Mouse (Mus musculus) heart, embryonic 13.5 days (tissue): ENCODE measurements around the gene Robo4. TPM values are rescaled to one million over a fixed set of nuclear protein-coding genes. Genes with fewer than 3 reads are reported as not detected.

Experiments used
- ATAC-seq: fragments of 200-750 bp; cut with Nextera tagmentation; 2 replicates; pipeline ENCODE4 v1.8.0; 2017; ENCODE audit warnings: moderate TSS enrichment; ENCODE audit not compliant: insufficient number of reproducible peaks, low FRiP score, low TSS enrichment; ENCODE audit errors: extremely low read depth
- H3K27ac ChIP-seq: fragments of 300-500 bp; sonication (generic); replicated peaks from 2 replicates; pipeline ENCODE4 v1.5.1; 2015; ENCODE audit warnings: moderate library complexity, mild to moderate bottlenecking, inconsistent platforms
- H3K27me3 ChIP-seq: fragments of 300-500 bp; sonication (generic); replicated peaks from 2 replicates; pipeline ENCODE4 v1.6.1; 2015; ENCODE audit warnings: mild to moderate bottlenecking, inconsistent platforms
- H3K36me3 ChIP-seq: fragments of 300-500 bp; sonication (generic); 2 replicates; pipeline ENCODE4 v1.6.1; 2015; ENCODE audit warnings: mild to moderate bottlenecking, inconsistent platforms
- H3K4me1 ChIP-seq: fragments of 300-500 bp; sonication (generic); 2 replicates; pipeline ENCODE4 v1.6.1; 2015; ENCODE audit warnings: inconsistent platforms
- H3K4me2 ChIP-seq: fragments of 300-500 bp; sonication (generic); 2 replicates; pipeline ENCODE4 v1.6.1; 2015; ENCODE audit warnings: inconsistent platforms, mild to moderate bottlenecking, moderate library complexity
- H3K4me3 ChIP-seq: fragments of 300-500 bp; sonication (generic); 2 replicates; pipeline ENCODE4 v1.5.1; 2015; ENCODE audit warnings: moderate library complexity, mild to moderate bottlenecking, inconsistent platforms
- H3K9ac ChIP-seq: fragments of 300-500 bp; sonication (generic); 2 replicates; pipeline ENCODE4 v1.6.1; 2015; ENCODE audit warnings: inconsistent platforms, mild to moderate bottlenecking, moderate library complexity
- H3K9me3 ChIP-seq: fragments of 300-500 bp; sonication (generic); 2 replicates; pipeline ENCODE4 v1.6.1; 2016; ENCODE audit warnings: inconsistent platforms
- WGBS: fragments of 180-500 bp; shearing (Covaris S2); methylation state at CpG from one replicate; pipeline ENCODE4 v1.1.7; 2015; ENCODE audit warnings: mixed read lengths; 5-methylcytosine and 5-hydroxymethylcytosine counted together
- polyA plus RNA-seq: library from polyadenylated mRNA; unstranded; fragments of >200 nt; fragmentation: Nextera tagmentation; extraction: Ambion mirVana; gene quantifications from 2 replicates; pipeline ENCODE4 v1.2.1, GENCODE M21; 2015

The Robo4 gene
- polyA plus RNA-seq, 1 experiment from 2014 or later, result 8.8 TPM

DNA sequence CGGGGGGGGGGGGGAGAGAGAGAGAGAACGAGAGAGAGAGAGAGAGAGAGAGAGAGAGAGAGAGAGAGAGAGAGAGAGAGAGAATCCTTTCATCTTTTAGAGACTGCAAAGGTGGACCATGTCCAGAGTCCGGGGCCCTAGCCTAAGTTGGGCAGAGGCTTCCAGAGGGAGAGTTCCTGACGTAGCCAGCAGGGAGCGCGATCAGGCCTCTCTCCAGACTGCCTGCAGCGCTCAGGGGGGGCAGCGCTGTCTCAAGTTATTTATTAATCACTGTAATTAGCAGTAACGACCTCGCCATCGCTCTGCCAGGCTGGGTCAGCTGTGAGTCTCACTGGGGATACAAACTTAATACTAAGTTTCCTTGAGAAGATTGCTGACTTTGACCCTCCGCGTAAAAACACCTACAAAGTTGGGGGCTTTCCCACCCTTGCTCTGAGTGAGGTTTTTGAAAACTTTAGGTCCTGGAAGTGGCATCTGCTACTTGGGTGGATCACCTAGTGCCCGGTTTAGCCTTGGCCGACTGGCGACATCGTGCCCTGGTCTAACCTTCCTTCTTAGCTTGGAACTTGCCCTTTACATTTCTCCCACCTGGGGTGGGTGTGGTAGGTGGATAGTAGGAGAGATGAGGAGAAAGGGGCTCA, 30.4 kb downstream of the Robo4 start:
- Histone ChIP-seq H3K27ac (no peak overlapping the region), H3K27me3 (peaks cover 92% of the 10 kb centered on the region), H3K9me3 (no peaks in the 10 kb centered on the region), H3K36me3 (no peaks in the 10 kb centered on the region), H3K4me1 (peaks cover 25% of the 10 kb centered on the region), H3K9ac (0 out of 2 replicates have a peak overlapping the region, but pooled peaks have one; percentile 28), H3K4me2 (peak overlapping the region; percentile 72), H3K4me3 (peak overlapping the region; percentile 46)
- no peak for ATAC-seq
- WGBS, result 2% methylated on average over 16 of the region's 17 CpGs

DNA sequence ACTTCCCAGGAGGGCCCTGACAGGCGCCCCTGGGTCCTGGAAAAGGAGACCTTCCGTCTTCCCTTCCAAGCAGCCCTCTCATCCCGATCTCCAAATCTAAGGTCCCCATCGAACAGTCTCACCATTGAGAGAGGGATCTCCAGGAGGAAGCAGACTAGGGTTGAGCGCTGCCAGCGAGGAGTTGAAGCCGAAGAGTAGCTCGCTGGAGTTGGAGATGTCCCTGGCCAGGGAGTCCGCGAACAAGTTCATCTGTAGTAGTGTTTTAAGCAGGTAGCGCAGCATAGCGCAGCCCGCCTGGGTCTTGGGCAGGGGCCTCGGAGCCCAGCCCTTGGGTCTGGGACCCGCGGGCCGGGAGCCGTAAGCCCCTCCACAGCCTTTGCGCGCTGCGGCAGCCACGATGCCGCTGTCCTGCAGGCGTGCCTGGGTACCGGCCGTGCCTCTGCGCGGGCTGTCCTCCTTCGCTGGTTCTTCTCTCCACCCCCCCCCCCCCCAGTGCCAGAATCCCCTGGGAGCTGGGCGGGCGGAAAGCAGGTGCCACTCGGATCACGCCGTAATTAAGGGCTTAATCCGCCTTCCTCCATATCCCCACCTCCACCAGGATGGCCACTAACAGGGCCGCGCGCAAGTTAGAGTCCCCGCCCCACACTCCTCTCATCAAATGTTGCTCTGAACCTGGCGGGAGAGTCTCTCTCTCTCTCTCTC, 31.2 kb downstream of the Robo4 start, which contains the start of gene Robo3:
Gene Robo3 (minus strand): TSS at position 527 of the 702 bp plus-strand sequence.
- H3K27ac ChIP-seq, result no peak within 1 kb of the TSS
- no peak for ATAC-seq
- no peaks in the 10 kb centered on the region for H3K36me3 ChIP-seq
- peaks cover 25% of the 10 kb centered on the region for H3K4me1 ChIP-seq
- H3K9ac ChIP-seq, result peak within 1 kb of the TSS; percentile 28; the same call in 1 of the 2 replicates
- under 1% methylated on average over 40 of the region's 40 CpGs for WGBS
- H3K4me3 ChIP-seq, result peak within 1 kb of the TSS; percentile 46
- H3K27me3 ChIP-seq, result peaks cover 84% of the 10 kb centered on the region
- H3K4me2 ChIP-seq, result peak within 1 kb of the TSS; percentile 72
- no peaks in the 10 kb centered on the region for H3K9me3 ChIP-seq

DNA sequence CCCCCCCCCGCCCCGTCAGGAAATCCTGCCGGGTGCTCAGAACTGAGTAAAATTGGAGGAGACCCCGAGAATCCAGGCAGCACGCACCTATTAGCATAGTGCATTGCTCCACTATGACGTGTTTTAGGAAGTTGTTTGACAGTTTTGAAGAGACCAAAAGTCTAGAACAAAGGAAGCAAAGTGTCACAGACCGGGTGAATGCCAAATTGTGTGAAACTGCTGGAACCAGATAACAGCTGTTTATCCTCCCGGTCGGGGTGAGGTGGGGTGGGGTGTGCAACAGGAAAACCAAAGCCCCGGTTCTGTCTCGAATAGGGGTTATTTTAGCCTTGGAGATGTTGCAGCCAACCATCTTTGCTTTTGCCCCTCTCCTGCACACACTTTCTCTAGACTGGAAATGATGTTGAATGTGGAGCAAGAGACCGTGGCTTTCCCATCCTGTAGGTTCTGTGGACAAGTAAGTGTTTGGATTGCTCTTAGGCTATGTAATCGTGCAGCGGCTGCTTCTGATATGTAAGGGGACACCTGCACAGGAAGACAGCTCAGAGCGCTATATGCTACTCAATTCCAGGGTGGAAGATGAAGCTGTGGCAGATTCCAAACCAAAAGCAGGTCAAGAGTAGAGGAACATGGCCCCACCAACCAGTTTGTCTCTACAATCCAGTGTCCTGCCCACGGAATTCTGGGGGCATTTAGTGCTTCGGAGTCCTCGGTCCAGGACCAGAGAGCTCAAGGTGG, 32.3 kb downstream of the Robo4 start:
- Histone ChIP-seq H3K9me3 (no peaks in the 10 kb centered on the region), H3K4me3 (peak overlapping the region; percentile 46), H3K4me2 (peak overlapping the region; percentile 72), H3K36me3 (no peaks in the 10 kb centered on the region), H3K9ac (no peak overlapping the region), H3K27me3 (peaks cover 73% of the 10 kb centered on the region), H3K4me1 (peaks cover 28% of the 10 kb centered on the region), H3K27ac (no peak overlapping the region)
- 3% methylated on average over 18 of the region's 18 CpGs for WGBS
- ATAC-seq, result no peak

GRCm38 (mm10) chr9:37434932-37435331, 33.2 kb downstream of the Robo4 start:
- Histone ChIP-seq H3K27ac (no peak overlapping the region), H3K4me3 (no peak overlapping the region), H3K4me2 (no peak overlapping the region), H3K9ac (no peak overlapping the region), H3K4me1 (peaks cover 28% of the 10 kb centered on the region), H3K9me3 (no peaks in the 10 kb centered on the region), H3K27me3 (peaks cover 64% of the 10 kb centered on the region), H3K36me3 (no peaks in the 10 kb centered on the region)
- no peak for ATAC-seq
- 3% methylated on average over 14 of the region's 14 CpGs for WGBS

DNA sequence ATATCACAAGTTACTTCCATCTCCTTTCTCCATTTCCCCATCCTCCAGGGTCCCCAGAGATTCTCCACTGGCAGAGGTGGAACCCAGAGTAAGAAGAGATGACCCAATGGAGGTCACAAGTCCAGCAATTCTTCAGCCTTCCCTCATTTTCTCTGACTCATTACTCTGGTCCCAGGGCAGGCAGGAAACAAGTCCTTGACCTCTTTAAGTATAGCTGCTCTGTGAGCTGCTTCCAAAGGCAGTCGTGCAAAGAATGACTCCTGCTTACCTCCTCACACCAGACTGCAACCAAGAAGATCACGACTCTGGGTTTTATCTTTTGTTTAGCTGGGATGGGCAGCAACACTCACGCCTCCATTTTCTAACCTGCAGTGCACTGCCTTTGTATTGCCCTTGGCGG, 33.9 kb downstream of the Robo4 start:
- WGBS, result 4% methylated on average over 4 of the region's 4 CpGs
- Histone ChIP-seq H3K27me3 (peaks cover 57% of the 10 kb centered on the region), H3K4me2 (no peak overlapping the region), H3K9me3 (no peaks in the 10 kb centered on the region), H3K9ac (no peak overlapping the region), H3K27ac (no peak overlapping the region), H3K4me1 (peaks cover 28% of the 10 kb centered on the region), H3K36me3 (no peaks in the 10 kb centered on the region), H3K4me3 (no peak overlapping the region)
- ATAC-seq, result no peak

DNA sequence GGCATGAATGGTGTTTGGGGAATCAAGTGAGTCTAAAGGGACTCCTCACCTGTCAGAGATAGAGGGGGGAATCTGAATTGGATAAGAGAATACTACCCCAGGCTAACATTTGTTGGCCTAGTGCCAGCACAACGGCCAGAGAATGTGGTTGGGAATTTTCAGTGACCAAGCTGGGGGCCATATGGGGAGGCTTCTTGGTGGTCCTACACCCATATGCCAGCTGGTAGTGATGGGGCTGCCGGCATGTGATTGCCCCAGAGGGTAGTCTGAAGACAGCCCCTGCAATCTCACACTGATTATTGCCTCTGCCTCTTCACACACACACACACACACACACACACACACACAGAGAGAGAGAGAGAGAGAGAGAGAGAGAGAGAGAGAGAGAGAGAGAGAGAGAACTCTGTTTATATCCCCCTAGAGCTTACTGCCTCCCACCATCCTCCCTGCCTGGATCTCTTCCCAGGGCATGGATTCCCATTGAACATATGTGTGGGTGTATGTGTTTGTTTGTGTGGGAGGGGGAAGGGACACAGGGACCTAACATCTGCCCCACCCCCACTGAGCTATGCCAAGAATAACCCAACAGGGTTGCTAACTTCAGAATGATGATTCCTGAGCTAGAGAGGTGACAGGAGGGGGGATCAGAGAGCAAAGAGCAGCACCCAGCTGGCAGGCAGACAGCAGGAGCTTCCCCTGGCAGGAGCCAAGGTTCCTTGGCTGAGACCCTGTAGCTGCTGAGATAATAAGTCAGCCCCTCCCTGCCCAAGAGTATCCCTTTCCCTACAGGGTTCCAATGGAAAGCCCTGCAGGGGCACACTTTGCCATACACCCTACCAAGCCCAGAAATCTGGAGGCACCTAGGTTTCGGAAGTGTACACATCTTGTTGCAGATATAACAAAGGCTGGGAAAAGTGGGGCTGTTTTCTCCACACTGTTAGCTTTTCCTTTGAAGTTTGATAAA, 36.4 kb downstream of the Robo4 start:
- Histone ChIP-seq H3K4me1 (peaks cover 17% of the 10 kb centered on the region), H3K4me2 (no peak overlapping the region), H3K36me3 (no peaks in the 10 kb centered on the region), H3K4me3 (no peak overlapping the region), H3K27me3 (peaks cover 32% of the 10 kb centered on the region), H3K27ac (no peak overlapping the region), H3K9ac (no peak overlapping the region), H3K9me3 (no peaks in the 10 kb centered on the region)
- no peak for ATAC-seq
- WGBS, result 24% methylated on average over 3 of the region's 3 CpGs

GRCm38 (mm10) chr9:37452401-37452800, 50.7 kb downstream of the Robo4 start:
- no peaks in the 10 kb centered on the region for H3K9me3 ChIP-seq
- no peak for ATAC-seq
- peaks cover 80% of the 10 kb centered on the region for H3K27me3 ChIP-seq
- no peak overlapping the region for H3K4me3 ChIP-seq
- whole genome bisulfite sequencing, result 2% methylated on average over 5 of the region's 5 CpGs
- no peak overlapping the region for H3K9ac ChIP-seq
- no peak overlapping the region for H3K4me2 ChIP-seq
- no peak overlapping the region for H3K27ac ChIP-seq
- H3K4me1 ChIP-seq, result peaks cover 17% of the 10 kb centered on the region
- H3K36me3 ChIP-seq, result no peaks in the 10 kb centered on the region

GRCm38 (mm10) chr9:37453328-37453727, 51.6 kb downstream of the Robo4 start:
- no peak overlapping the region for H3K4me2 ChIP-seq
- no peaks in the 10 kb centered on the region for H3K9me3 ChIP-seq
- H3K27ac ChIP-seq, result no peak overlapping the region
- peaks cover 86% of the 10 kb centered on the region for H3K27me3 ChIP-seq
- H3K4me3 ChIP-seq, result no peak overlapping the region
- ATAC-seq, result no peak
- no peaks in the 10 kb centered on the region for H3K36me3 ChIP-seq
- no peak overlapping the region for H3K9ac ChIP-seq
- peaks cover 18% of the 10 kb centered on the region for H3K4me1 ChIP-seq
- WGBS, result 41% methylated on average over 4 of the region's 4 CpGs

- Histone ChIP-seq H3K27ac (no peak overlapping the region), H3K36me3 (no peaks in the 10 kb centered on the region), H3K27me3 (peaks cover 93% of the 10 kb centered on the region), H3K4me1 (peaks cover 18% of the 10 kb centered on the region), H3K9me3 (no peaks in the 10 kb centered on the region), H3K9ac (no peak overlapping the region), H3K4me2 (no peak overlapping the region), H3K4me3 (no peak overlapping the region)
- WGBS, result 21% methylated on average over 6 of the region's 6 CpGs
- no peak for ATAC-seq
Observed at GRCm38 (mm10) chr9:37454011-37454492, 52.4 kb downstream of the Robo4 start.

DNA sequence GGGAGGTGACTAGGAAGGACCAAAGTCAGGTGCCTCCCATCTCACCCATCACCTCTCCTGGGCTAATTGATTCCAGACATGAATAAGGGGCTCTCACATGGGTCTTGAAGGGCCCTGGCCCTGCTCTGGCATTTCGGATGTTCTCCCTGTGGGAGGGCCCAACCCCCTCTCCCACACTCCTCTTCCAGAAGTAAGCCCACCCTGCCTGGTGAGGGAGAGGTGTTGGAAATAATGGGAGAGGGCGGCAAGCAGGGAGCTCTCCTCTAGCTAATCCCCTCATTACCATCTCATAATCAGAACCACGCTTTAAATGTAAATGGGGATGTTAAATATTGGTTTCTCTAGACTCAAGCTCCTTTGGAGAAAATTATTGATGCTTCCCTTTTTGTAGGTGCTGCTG, 53.3 kb downstream of the Robo4 start:
- Histone ChIP-seq H3K27ac (no peak overlapping the region), H3K9me3 (no peaks in the 10 kb centered on the region), H3K36me3 (no peaks in the 10 kb centered on the region), H3K9ac (no peak overlapping the region), H3K27me3 (peaks cover 99% of the 10 kb centered on the region), H3K4me2 (no peak overlapping the region), H3K4me3 (no peak overlapping the region), H3K4me1 (peaks cover 22% of the 10 kb centered on the region)
- no peak for ATAC-seq
- 24% methylated on average over 3 of the region's 3 CpGs for WGBS
